Mouse (Mus musculus): Measurements from ENCODE around the gene Hck.

Gene Hck

DNA sequence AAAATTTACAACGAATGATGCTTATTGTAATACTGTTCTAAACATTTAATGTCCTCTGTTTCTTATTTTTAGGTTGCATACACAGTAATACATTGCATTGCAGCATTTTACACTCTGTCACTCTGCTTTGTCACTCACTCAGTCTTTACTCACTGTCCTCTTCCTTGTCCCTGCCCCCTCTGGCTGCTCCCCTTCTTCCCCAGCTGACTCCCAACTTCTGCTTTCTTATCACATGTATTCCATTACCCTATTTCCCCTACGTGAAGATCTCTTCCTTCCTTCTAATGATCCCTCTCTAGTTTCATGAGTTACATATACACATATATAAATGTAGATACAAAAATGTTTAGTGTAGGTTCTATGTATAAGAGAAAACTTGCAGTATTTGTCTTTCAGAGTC, 90.8 kb downstream of the Hck start:
- in situ Hi-C loops (cut with MseI, MboI), result no loop called here

All from mouse trophoblast stem cell (cell line).